Mouse (Mus musculus) ES-E14 (cell line): ENCODE measurements around the gene App. TPM values are rescaled to one million over a fixed set of nuclear protein-coding genes. Genes with fewer than 3 reads are reported as not detected.
A peak's percentile ranks its signal among the peaks of the same experiment; 100 is the strongest.

ENCODE experiments used
- DNase-seq: peaks from one replicate; pipeline ENCODE4 v3.0.0-alpha.2; 2013; ENCODE audit warnings: low read depth, low spot score
- H3K27ac ChIP-seq: 2 replicates; pipeline ENCODE4 v1.5.1; 2012; ENCODE audit warnings: low read depth, mild to moderate bottlenecking, low read length, moderate library complexity, mixed read lengths; ENCODE audit not compliant: poor library complexity, insufficient read depth, severe bottlenecking
- H3K36me3 ChIP-seq: 2 replicates; pipeline ENCODE4 v1.6.1; 2012; ENCODE audit warnings: mild to moderate bottlenecking, low read length, moderate library complexity, mixed read lengths; ENCODE audit not compliant: control insufficient read depth, poor library complexity, insufficient read depth, severe bottlenecking
- H3K4me1 ChIP-seq, 2 experiments: fragments of 150-350 bp in 1 of 2; sonication (generic) in 1 of 2; 2 replicates each; pipeline ENCODE4 v1.6.1; 2012; ENCODE audit warnings: low read length in 2 of 2, mild to moderate bottlenecking in 1 of 2, mixed read lengths in 1 of 2; ENCODE audit not compliant: control insufficient read depth in 2 of 2, insufficient read depth in 2 of 2, poor library complexity in 1 of 2
- H3K4me3 ChIP-seq, 2 experiments: fragments of 150-350 bp in 1 of 2; sonication (generic) in 1 of 2; 2 replicates each; pipeline ENCODE4 v1.5.1; 2012; ENCODE audit warnings: low read length in 2 of 2, low read depth in 1 of 2, mild to moderate bottlenecking in 1 of 2, mixed read lengths in 1 of 2; ENCODE audit not compliant: insufficient read depth in 1 of 2, poor library complexity in 1 of 2, severe bottlenecking in 1 of 2
- H3K9ac ChIP-seq: 2 replicates; pipeline ENCODE4 v1.6.1; 2012; ENCODE audit warnings: low read depth, mild to moderate bottlenecking, low read length, mixed read lengths; ENCODE audit not compliant: poor library complexity, insufficient read depth, severe bottlenecking
- H3K9me3 ChIP-seq: fragments of 150-350 bp; sonication (generic); 2 replicates; pipeline ENCODE4 v1.6.1; 2012; ENCODE audit warnings: low read depth, mild to moderate bottlenecking, low read length; ENCODE audit not compliant: control insufficient read depth, insufficient read depth
- CHD2 ChIP-seq: IDR thresholded peaks from 2 replicates; pipeline ENCODE4 v1.6.1; 2014; ENCODE audit warnings: mild to moderate bottlenecking, low read depth, low read length, inconsistent platforms
- HCFC1 ChIP-seq: IDR thresholded peaks from 2 replicates; pipeline ENCODE4 v1.6.1; 2012; ENCODE audit warnings: low read length, inconsistent platforms, borderline replicate concordance; ENCODE audit not compliant: insufficient read depth
- MAFK ChIP-seq: IDR thresholded peaks from 2 replicates; pipeline ENCODE4 v1.6.1; 2014; ENCODE audit warnings: mild to moderate bottlenecking, low read depth, low read length, inconsistent platforms; ENCODE audit not compliant: insufficient read depth
- ZC3H11A ChIP-seq: IDR thresholded peaks from 2 replicates; pipeline ENCODE4 v1.6.1; 2012; ENCODE audit warnings: low read depth, mild to moderate bottlenecking, inconsistent platforms, low read length, borderline replicate concordance
- ZNF384 ChIP-seq: IDR thresholded peaks from 2 replicates; pipeline ENCODE4 v1.6.1; 2012; ENCODE audit warnings: low read depth, low read length, inconsistent platforms
- in situ Hi-C, 2 experiments: fragments of 600-800 bp; cut with MboI; formaldehyde crosslinking; loops; one replicate each; pipeline ENCODE4 v1.15.1; 2025; ENCODE audit warnings: low sequenced_read_pairs in 2 of 2, inconsistent platforms in 1 of 2; ENCODE audit not compliant: unreplicated experiment in 2 of 2
- total RNA-seq: library from RNA; depleted of rRNA; stranded (reverse); fragments of 300-350 nt; gene quantifications from 2 replicates; pipeline ENCODE4 v1.2.3, GENCODE M21; 2012

Gene App
- total RNA-seq, 1 experiment = 52.4 TPM

- no peak overlapping the region for H3K27ac ChIP-seq
- in situ Hi-C loops = no loop called here
- no peak overlapping the region for H3K9ac ChIP-seq
- TF ChIP-seq ZC3H11A (no peak), MAFK (no peak), HCFC1 (no peak), ZNF384 (no peak), CHD2 (no peak)
- DNase-seq = no peak
- no peaks in the 10 kb centered on the region for H3K36me3 ChIP-seq
- no peak overlapping the region for H3K4me3 ChIP-seq
- no peaks in the 10 kb centered on the region for H3K9me3 ChIP-seq
- no peaks in the 10 kb centered on the region for H3K4me1 ChIP-seq
Observed at GRCm38 (mm10) chr16:85062732-85063131, 110.8 kb downstream of the App start.

GRCm38 (mm10) chr16:85061725-85062124 lies 111.8 kb downstream of the App start:
- in situ Hi-C loops = no loop called here
- H3K36me3 ChIP-seq = no peaks in the 10 kb centered on the region
- no peak overlapping the region for H3K4me3 ChIP-seq
- no peaks in the 10 kb centered on the region for H3K4me1 ChIP-seq
- DNase-seq = no peak
- TF ChIP-seq ZC3H11A = no peak
- no peaks in the 10 kb centered on the region for H3K9me3 ChIP-seq
- no peak overlapping the region for H3K9ac ChIP-seq
- H3K27ac ChIP-seq = no peak overlapping the region

- TF ChIP-seq HCFC1 = no peak
- TF ChIP-seq MAFK = no peak
- TF ChIP-seq ZC3H11A = no peak
- TF ChIP-seq ZNF384 = no peak
- TF ChIP-seq CHD2 = no peak
- Histone ChIP-seq H3K4me3 (no peak overlapping the region), H3K4me1 (no peaks in the 10 kb centered on the region), H3K9ac (no peak overlapping the region), H3K27ac (no peak overlapping the region), H3K9me3 (no peaks in the 10 kb centered on the region), H3K36me3 (no peaks in the 10 kb centered on the region)
- in situ Hi-C loops = no loop called here
- no peak for DNase-seq
Observed at GRCm38 (mm10) chr16:85058138-85058537, 115.4 kb downstream of the App start.

GRCm38 (mm10) chr16:85056212-85056611 lies 117.4 kb downstream of the App start:
- no peak for DNase-seq
- Histone ChIP-seq H3K9me3 (no peaks in the 10 kb centered on the region), H3K4me1 (no peaks in the 10 kb centered on the region), H3K9ac (no peak overlapping the region), H3K4me3 (no peak overlapping the region), H3K27ac (0 out of 2 replicates have a peak overlapping the region, but pooled peaks have one; percentile 31), H3K36me3 (no peaks in the 10 kb centered on the region)
- TF ChIP-seq MAFK (no peak), ZC3H11A (no peak), ZNF384 (no peak), CHD2 (no peak), HCFC1 (no peak)
- in situ Hi-C loops = no loop called here

GRCm38 (mm10) chr16:85053996-85054395 lies 119.6 kb downstream of the App start:
- no peaks in the 10 kb centered on the region for H3K36me3 ChIP-seq
- in situ Hi-C loops = no loop called here
- TF ChIP-seq HCFC1 (no peak), CHD2 (no peak), ZC3H11A (no peak), ZNF384 (no peak), MAFK (no peak)
- H3K4me3 ChIP-seq = no peak overlapping the region
- H3K4me1 ChIP-seq = no peaks in the 10 kb centered on the region
- no peak for DNase-seq
- no peaks in the 10 kb centered on the region for H3K9me3 ChIP-seq
- no peak overlapping the region for H3K27ac ChIP-seq
- no peak overlapping the region for H3K9ac ChIP-seq
